Mouse (Mus musculus) cortical plate, adult 2 months (tissue): ENCODE data around the gene Dcaf11.

Experiments
- CTCF ChIP-seq: fragments of 200-500 bp; IDR thresholded peaks from 2 replicates; pipeline ENCODE4 v1.5.1; 2011; ENCODE audit warnings: mild to moderate bottlenecking, control low read depth, low read length; ENCODE audit not compliant: insufficient read depth; ENCODE audit errors: extremely low read depth
- POLR2A ChIP-seq: fragments of 200-500 bp; IDR thresholded peaks from 2 replicates; pipeline ENCODE4 v1.6.1; 2011; ENCODE audit warnings: mild to moderate bottlenecking, low read length, control low read depth; ENCODE audit not compliant: insufficient read depth; ENCODE audit errors: extremely low read depth

DNA sequence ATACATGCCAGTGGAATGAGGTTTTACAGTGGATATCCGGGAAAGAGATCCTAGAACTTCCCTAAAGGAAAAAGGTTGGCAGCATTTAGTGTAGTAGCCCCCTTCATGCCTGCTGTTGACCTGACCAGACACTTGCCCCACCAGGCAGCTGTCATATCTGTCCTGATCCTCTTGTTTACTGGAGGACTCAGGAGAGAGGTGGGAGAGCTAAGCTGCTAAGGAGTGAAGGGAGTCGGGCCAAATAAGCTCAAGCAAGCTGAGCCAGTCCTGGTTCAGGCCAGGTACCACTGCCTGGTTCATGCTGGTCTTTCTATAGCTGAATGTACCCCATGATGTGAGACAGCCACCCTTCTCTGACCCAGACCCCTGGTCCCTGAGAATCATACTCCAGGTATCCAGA is 33.1 kb upstream of the Dcaf11 start:
- TF ChIP-seq CTCF, result no peak
- no peak for TF ChIP-seq POLR2A
